Mouse (Mus musculus) myocyte (in vitro differentiated cells): ENCODE measurements at regions not wholly inside any gene's neighbourhood (a gene's known extent, or its start where the extent isn't known, plus 50 kb on each side); places are given as distances from the start of the nearest gene placed in this dataset.

Experiments
- E2F4 ChIP-seq: IDR thresholded peaks from one replicate; pipeline ENCODE4 v1.6.1; 2011; ENCODE audit warnings: mild to moderate bottlenecking, control low read depth, moderate library complexity; ENCODE audit not compliant: insufficient read depth
- MAX ChIP-seq: IDR thresholded peaks from one replicate; pipeline ENCODE4 v1.6.1; 2011; ENCODE audit warnings: low read depth, mild to moderate bottlenecking, control low read depth
- MYOD1 ChIP-seq, 3 experiments: IDR thresholded peaks; one replicate each; pipeline ENCODE4 v1.6.1; 2011; ENCODE audit warnings: control low read depth in 2 of 3, low read depth in 2 of 3, mild to moderate bottlenecking in 2 of 3, moderate library complexity in 1 of 3; ENCODE audit not compliant: insufficient read length in 2 of 3, control insufficient read depth in 1 of 3
- MYOG ChIP-seq, 3 experiments: IDR thresholded peaks; one replicate each; pipeline ENCODE4 v1.6.1; 2011; ENCODE audit warnings: control low read depth in 2 of 3, low read depth in 2 of 3, mild to moderate bottlenecking in 2 of 3; ENCODE audit not compliant: insufficient read length in 2 of 3, control insufficient read depth in 1 of 3, insufficient read depth in 1 of 3
- POLR2A ChIP-seq: IDR thresholded peaks from one replicate; pipeline ENCODE4 v1.6.1; 2011; ENCODE audit warnings: low read depth, mild to moderate bottlenecking, control low read depth, moderate library complexity; ENCODE audit not compliant: insufficient read length
- POLR2AphosphoS2 ChIP-seq: IDR thresholded peaks from one replicate; pipeline ENCODE4 v1.6.1; 2011; ENCODE audit warnings: low read depth, control low read depth; ENCODE audit not compliant: insufficient read length
- REST ChIP-seq: IDR thresholded peaks from one replicate; pipeline ENCODE4 v1.6.1; 2011; ENCODE audit warnings: mild to moderate bottlenecking, control low read depth, moderate library complexity; ENCODE audit not compliant: insufficient read depth, insufficient read length
- TCF12 ChIP-seq: IDR thresholded peaks from one replicate; pipeline ENCODE4 v1.6.1; 2011; ENCODE audit warnings: mild to moderate bottlenecking, control low read depth; ENCODE audit not compliant: poor library complexity, insufficient read depth, severe bottlenecking
- USF1 ChIP-seq: IDR thresholded peaks from one replicate; pipeline ENCODE4 v1.6.1; 2011; ENCODE audit warnings: low read depth, mild to moderate bottlenecking, control low read depth, moderate library complexity

DNA sequence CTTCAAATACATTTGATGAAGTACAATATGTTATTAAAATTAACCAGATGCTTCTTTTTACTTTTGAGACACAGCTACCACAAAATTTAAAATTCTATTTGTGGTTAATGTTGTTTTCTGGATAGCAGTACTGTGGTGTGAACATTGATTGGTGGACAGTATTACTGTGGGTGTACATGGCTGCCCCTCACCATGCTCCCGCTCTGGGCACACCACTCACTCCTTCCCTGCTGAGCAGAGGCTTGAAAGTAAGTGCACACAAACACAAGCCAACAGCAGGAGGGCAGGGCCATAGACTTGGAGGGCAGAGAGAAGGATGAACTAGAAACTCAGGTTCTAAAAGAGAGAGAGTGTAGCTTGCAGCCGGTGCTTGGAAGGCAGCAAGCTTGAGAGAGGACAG, 182.1 kb downstream of the Ifng start:
- TF ChIP-seq USF1 = no peak
- no peak for TF ChIP-seq MYOD1 (IDR thresholded peaks at IDR 0.05; ENCODE audit: control insufficient read depth in 1 of 3, insufficient read length in 2 of 3, low read depth in 2 of 3)
- TF ChIP-seq MAX = no peak
- no peak for TF ChIP-seq POLR2A
- TF ChIP-seq TCF12 = no peak
- no peak for TF ChIP-seq E2F4
- TF ChIP-seq MYOG (IDR thresholded peaks at IDR 0.05; ENCODE audit: control insufficient read depth in 1 of 3, insufficient read depth in 1 of 3, insufficient read length in 2 of 3, low read depth in 2 of 3) = no peak
- no peak for TF ChIP-seq REST
- TF ChIP-seq POLR2AphosphoS2 = no peak
